In genomic region chr3:29879966-29880365, GRCm38 (mm10) we compare ENCODE assay signal across 24 mouse cellular contexts.
A peak's percentile ranks its signal among the peaks of the same experiment; 100 is the strongest.
DNase-seq lines count a peak whose midpoint lies in the region; ATAC-seq and TF ChIP-seq lines count a peak whose summit lies in the region.
"Had no signal": no experiment of that assay in that cellular context is flagged by ENCODE, and none has a peak within 500 bp of the region (broad histone marks: within the 10 kb centered on the region; RNA-seq: fewer than 3 reads in every experiment).

No protein-coding gene starts in this region.

- peak; percentile 35; the same call in 1 of the 2 replicates for ATAC-seq in lung, embryonic 14.5 days (ENCODE audit: insufficient read depth)
- ATAC-seq: CD4-positive, CD25-positive, alpha-beta regulatory T cell, adult 4 months; forebrain, embryonic 14.5 days; liver, embryonic 12.5 days had no signal

- DNase-seq in lung, embryonic 14.5 days: peak; percentile 39
- no peak for DNase-seq in lung, postnatal 25 days (ENCODE audit: low spot score)
- peak; percentile 96 for DNase-seq in Muller cell, postnatal 12 days (ENCODE audit: inconsistent ontology term)
- peak; percentile 5 for DNase-seq in brain, adult 2 months (ENCODE audit: low read depth, low spot score)
- peak; percentile 6 for DNase-seq in hindlimb bud, embryonic 11.5 days (ENCODE audit: extremely low spot score, low read depth, low spot score)
- DNase-seq in left cerebral cortex, postnatal 36 days (ENCODE audit: low spot score in 2 of 2): no peak
- no peak for DNase-seq in gastrocnemius, adult 8-10 months (ENCODE audit: low spot score in 2 of 2)
- DNase-seq: adrenal gland, postnatal 10 days; cerebellum, adult 11 months; cerebellum, postnatal 10 days; gastrocnemius, postnatal 25 days; heart, adult 2 months; kidney, adult 8-10 months; kidney, postnatal 25 days; lung, adult 18-20 months; right cerebral cortex, postnatal 14 days had no signal

- H3K9ac ChIP-seq in lung, embryonic 14.5 days: no peak overlapping the region
- H3K9ac ChIP-seq: hindbrain, embryonic 13.5 days; limb, embryonic 13.5 days; liver, embryonic 12.5 days had no signal

- H3K27ac ChIP-seq in lung, embryonic 14.5 days (ENCODE audit: low read depth): no peak overlapping the region
- H3K27ac ChIP-seq: heart, adult 2 months; hindbrain, embryonic 13.5 days; layer of hippocampus, adult 2 months; limb, embryonic 13.5 days; liver, embryonic 12.5 days had no signal

- intact Hi-C loops in left cerebral cortex, postnatal 36 days (cut with DNase I): no loop called here

- H3K9me3 ChIP-seq in lung, embryonic 14.5 days (ENCODE audit: low read depth, low read length): no peaks in the 10 kb centered on the region
- H3K9me3 ChIP-seq: hindbrain, embryonic 13.5 days; limb, embryonic 13.5 days; liver, embryonic 12.5 days had no signal

- no peak for TF ChIP-seq CTCF in lung, embryonic 14.5 days (IDR thresholded peaks at IDR 0.05; ENCODE audit: low read depth)

- 29% methylated on average over 3 of the region's 3 CpGs for WGBS in lung, embryonic 14.5 days

- H3K4me1 ChIP-seq in lung, embryonic 14.5 days (ENCODE audit: insufficient read depth): no peaks in the 10 kb centered on the region
- H3K4me1 ChIP-seq: hindbrain, embryonic 13.5 days; limb, embryonic 13.5 days; liver, embryonic 12.5 days had no signal

- H3K4me3 ChIP-seq in lung, embryonic 14.5 days (ENCODE audit: low read depth, low read length): no peak overlapping the region
- H3K4me3 ChIP-seq: erythroblast, embryonic 14.5 days; heart, adult 2 months; hindbrain, embryonic 13.5 days; layer of hippocampus, adult 2 months; limb, embryonic 13.5 days; liver, embryonic 12.5 days had no signal

- no peak overlapping the region for H3K4me2 ChIP-seq in lung, embryonic 14.5 days
- H3K4me2 ChIP-seq: hindbrain, embryonic 13.5 days; limb, embryonic 13.5 days; liver, embryonic 12.5 days; midbrain, embryonic 11.5 days had no signal

- H3K36me3 ChIP-seq in lung, embryonic 14.5 days (ENCODE audit: insufficient read depth): no peaks in the 10 kb centered on the region
- H3K36me3 ChIP-seq: hindbrain, embryonic 13.5 days; limb, embryonic 13.5 days; liver, embryonic 12.5 days had no signal

- H3K27me3 ChIP-seq in lung, embryonic 14.5 days (ENCODE audit: insufficient read depth, low read length): no peaks in the 10 kb centered on the region
- H3K27me3 ChIP-seq: hindbrain, embryonic 13.5 days; limb, embryonic 13.5 days; liver, embryonic 12.5 days had no signal

Comparison
In these comparisons a context has a peak if more than half of its experiments do, and no peak if none do; other contexts are left out.
1. DNase-seq: peak in lung, embryonic 14.5 days (single experiment), Muller cell, postnatal 12 days (single experiment), brain, adult 2 months (single experiment) and hindlimb bud, embryonic 11.5 days (single experiment); none in lung, postnatal 25 days (single experiment), left cerebral cortex, postnatal 36 days (0 of 2) and gastrocnemius, adult 8-10 months (0 of 2).